Mouse (Mus musculus): ENCODE measurements around the gene Mmp10. TPM values are rescaled to one million over a fixed set of nuclear protein-coding genes. Genes with fewer than 3 reads are reported as not detected.

The Mmp10 gene
- not detected for total RNA-seq (2021)

GRCm38 (mm10) chr9:7502051-7502450, at the start of gene Mmp10:
Gene Mmp10, plus strand, starts transcription at chr9:7502352.
- no peak for DNase-seq (ENCODE audit: extremely low spot score in 1 of 2, low spot score in 2 of 2)
- intact Hi-C loops (cut with DNase I), result no loop called here

GRCm38 (mm10) chr9:7453302-7453701, 48.9 kb upstream of the Mmp10 start:
- intact Hi-C loops (cut with DNase I), result no loop called here
- DNase-seq (ENCODE audit: extremely low spot score in 1 of 2, low spot score in 2 of 2), result no peak

- no peak for DNase-seq (ENCODE audit: extremely low spot score in 1 of 2, low spot score in 2 of 2)
- intact Hi-C loops (cut with DNase I), result no loop called here
Observed at GRCm38 (mm10) chr9:7470262-7470661, 31.9 kb upstream of the Mmp10 start.

- intact Hi-C loops (cut with DNase I), result no loop called here
- no peak for DNase-seq (ENCODE audit: extremely low spot score in 1 of 2, low spot score in 2 of 2)
Observed at GRCm38 (mm10) chr9:7483684-7484394, 18.3 kb upstream of the Mmp10 start.

- intact Hi-C loops (cut with DNase I), result no loop called here
- no peak for DNase-seq (ENCODE audit: extremely low spot score in 1 of 2, low spot score in 2 of 2)
Observed at GRCm38 (mm10) chr9:7501138-7501537, 1.0 kb upstream of the Mmp10 start.

GRCm38 (mm10) chr9:7507321-7507876, 5.2 kb downstream of the Mmp10 start:
- DNase-seq (ENCODE audit: extremely low spot score in 1 of 2, low spot score in 2 of 2), result no peak
- intact Hi-C loops (cut with DNase I), result no loop called here

- intact Hi-C loops (cut with DNase I), result no loop called here
Observed at GRCm38 (mm10) chr9:7509619-7510233, 7.6 kb downstream of the Mmp10 start.

GRCm38 (mm10) chr9:7517944-7518571, 15.9 kb downstream of the Mmp10 start:
- intact Hi-C loops (cut with DNase I), result no loop called here
- no peak for DNase-seq (ENCODE audit: extremely low spot score in 1 of 2, low spot score in 2 of 2)

More at GRCm38 (mm10) chr9:7509619-7510233, 7.6 kb downstream of the Mmp10 start:
- DNase-seq (ENCODE audit: extremely low spot score in 1 of 2, low spot score in 2 of 2), result no peak

GRCm38 (mm10) chr9:7526255-7526940, 24.2 kb downstream of the Mmp10 start:
- intact Hi-C loops (cut with DNase I), result no loop called here
- no peak for DNase-seq (ENCODE audit: extremely low spot score in 1 of 2, low spot score in 2 of 2)

GRCm38 (mm10) chr9:7542763-7543162, 40.6 kb downstream of the Mmp10 start:
- no peak for DNase-seq (ENCODE audit: extremely low spot score in 1 of 2, low spot score in 2 of 2)
- intact Hi-C loops (cut with DNase I), result no loop called here

GRCm38 (mm10) chr9:7544923-7545457, 42.8 kb downstream of the Mmp10 start:
- intact Hi-C loops (cut with DNase I), result no loop called here
- no peak for DNase-seq (ENCODE audit: extremely low spot score in 1 of 2, low spot score in 2 of 2)

- DNase-seq (ENCODE audit: extremely low spot score in 1 of 2, low spot score in 2 of 2), result peak in 1 of 2 experiments; percentile 40
- intact Hi-C loops (cut with DNase I), result no loop called here
Observed at GRCm38 (mm10) chr9:7545471-7545870, 43.3 kb downstream of the Mmp10 start.

GRCm38 (mm10) chr9:7545920-7546319, 43.8 kb downstream of the Mmp10 start:
- intact Hi-C loops (cut with DNase I), result no loop called here
- DNase-seq (ENCODE audit: extremely low spot score in 1 of 2, low spot score in 2 of 2), result no peak

GRCm38 (mm10) chr9:7551943-7552342, 49.8 kb downstream of the Mmp10 start:
- intact Hi-C loops (cut with DNase I), result no loop called here
- DNase-seq (ENCODE audit: extremely low spot score in 1 of 2, low spot score in 2 of 2), result no peak

- intact Hi-C loops (cut with DNase I), result no loop called here
- no peak for DNase-seq (ENCODE audit: extremely low spot score in 1 of 2, low spot score in 2 of 2)
Observed at GRCm38 (mm10) chr9:7553536-7553935, 51.4 kb downstream of the Mmp10 start.

GRCm38 (mm10) chr9:7554382-7554781, 52.2 kb downstream of the Mmp10 start:
- DNase-seq (ENCODE audit: extremely low spot score in 1 of 2, low spot score in 2 of 2), result no peak
- intact Hi-C loops (cut with DNase I), result no loop called here

GRCm38 (mm10) chr9:7558221-7559017, 56.3 kb downstream of the Mmp10 start, which contains the start of gene Mmp8:
Gene Mmp8, plus strand, starts transcription at chr9:7558456.
- intact Hi-C loops (cut with DNase I), result no loop called here

More at GRCm38 (mm10) chr9:7558221-7559017, 56.3 kb downstream of the Mmp10 start, which contains the start of gene Mmp8:
- no peak for DNase-seq (ENCODE audit: extremely low spot score in 1 of 2, low spot score in 2 of 2)

Data from left cerebral cortex, postnatal 10 days (tissue).